Mouse (Mus musculus): ENCODE measurements around the gene Atp7a. TPM values are rescaled to one million over a fixed set of nuclear protein-coding genes. Genes with fewer than 3 reads are reported as not detected.

The Atp7a gene
- polyA plus RNA-seq (2012; fragmentation: generic; extraction: Trizol), result 3.6 TPM

- H3K79me2 ChIP-seq (ENCODE audit: control insufficient read depth, insufficient read depth), result peaks cover 35% of the 10 kb centered on the region
- H3K4me3 ChIP-seq, result peak within 1 kb of the TSS; percentile 54
- H3K36me3 ChIP-seq (ENCODE audit: control insufficient read depth, insufficient read depth), result peaks cover 7% of the 10 kb centered on the region
- H3K27me3 ChIP-seq (ENCODE audit: control insufficient read depth, insufficient read depth, insufficient read length), result no peaks in the 10 kb centered on the region
- TF ChIP-seq E2F4 (IDR thresholded peaks at IDR 0.05; ENCODE audit: insufficient read depth), result no peak
- TF ChIP-seq USF1 (IDR thresholded peaks at IDR 0.05; ENCODE audit: low read depth), result peak; percentile 69
- peak; percentile 99 for TF ChIP-seq POLR2AphosphoS2 (IDR thresholded peaks at IDR 0.05; ENCODE audit: insufficient read length, low read depth)
- TF ChIP-seq POLR2A (IDR thresholded peaks at IDR 0.05; ENCODE audit: insufficient read length, low read depth), result peak; percentile 98
- no peak for TF ChIP-seq CEBPB (IDR thresholded peaks at IDR 0.05; ENCODE audit: insufficient read depth, poor library complexity, severe bottlenecking)
- TF ChIP-seq REST (IDR thresholded peaks at IDR 0.05; ENCODE audit: insufficient read depth, insufficient read length), result peak; percentile 24
- peak in 1 of 3 experiments; percentile 44 for TF ChIP-seq MYOD1 (IDR thresholded peaks at IDR 0.05; ENCODE audit: control insufficient read depth in 1 of 3, insufficient read length in 2 of 3, low read depth in 2 of 3)
- no peak for TF ChIP-seq SRF (IDR thresholded peaks at IDR 0.05; ENCODE audit: control insufficient read depth, insufficient read length, low read depth)
- TF ChIP-seq MYOG (IDR thresholded peaks at IDR 0.05; ENCODE audit: control insufficient read depth in 1 of 3, insufficient read depth in 1 of 3, insufficient read length in 2 of 3, low read depth in 2 of 3), result no peak
- no peak for TF ChIP-seq TCF12 (IDR thresholded peaks at IDR 0.05; ENCODE audit: insufficient read depth, poor library complexity, severe bottlenecking)
- TF ChIP-seq MAX (IDR thresholded peaks at IDR 0.05; ENCODE audit: low read depth), result no peak
- TF ChIP-seq TCF3 (IDR thresholded peaks at IDR 0.05; ENCODE audit: insufficient read length, low read depth), result no peak
- H3K4me2 ChIP-seq (ENCODE audit: low read depth), result peak within 1 kb of the TSS; percentile 83
- no peak within 1 kb of the TSS for H3ac ChIP-seq (ENCODE audit: control insufficient read depth, insufficient read length)
Measured at GRCm38 (mm10) chrX:106026418-106027342, at the start of gene Atp7a. Atp7a (plus strand) TSS chrX:106027276.

GRCm38 (mm10) chrX:106001605-106002004 lies 25.5 kb upstream of the Atp7a start:
- TF ChIP-seq CEBPB (IDR thresholded peaks at IDR 0.05; ENCODE audit: insufficient read depth, poor library complexity, severe bottlenecking) (no peak), MYOD1 (IDR thresholded peaks at IDR 0.05; ENCODE audit: control insufficient read depth in 1 of 3, insufficient read length in 2 of 3, low read depth in 2 of 3) (no peak), E2F4 (IDR thresholded peaks at IDR 0.05; ENCODE audit: insufficient read depth) (no peak), MYOG (IDR thresholded peaks at IDR 0.05; ENCODE audit: control insufficient read depth in 1 of 3, insufficient read depth in 1 of 3, insufficient read length in 2 of 3, low read depth in 2 of 3) (no peak), TCF12 (IDR thresholded peaks at IDR 0.05; ENCODE audit: insufficient read depth, poor library complexity, severe bottlenecking) (no peak), SRF (IDR thresholded peaks at IDR 0.05; ENCODE audit: control insufficient read depth, insufficient read length, low read depth) (no peak), REST (IDR thresholded peaks at IDR 0.05; ENCODE audit: insufficient read depth, insufficient read length) (no peak), POLR2A (IDR thresholded peaks at IDR 0.05; ENCODE audit: insufficient read length, low read depth) (no peak)
- Histone ChIP-seq H3K27me3 (ENCODE audit: control insufficient read depth, insufficient read depth, insufficient read length) (no peaks in the 10 kb centered on the region), H3K4me2 (ENCODE audit: low read depth) (no peak overlapping the region), H3K79me2 (ENCODE audit: control insufficient read depth, insufficient read depth) (peaks cover 35% of the 10 kb centered on the region), H3K36me3 (ENCODE audit: control insufficient read depth, insufficient read depth) (no peaks in the 10 kb centered on the region), H3ac (ENCODE audit: control insufficient read depth, insufficient read length) (no peak overlapping the region), H3K4me3 (no peak overlapping the region)

- H3K27me3 ChIP-seq (ENCODE audit: control insufficient read depth, insufficient read depth, insufficient read length), result no peaks in the 10 kb centered on the region
- peak overlapping the region; percentile 53 for H3K4me2 ChIP-seq (ENCODE audit: low read depth)
- no peak for TF ChIP-seq POLR2AphosphoS2 (IDR thresholded peaks at IDR 0.05; ENCODE audit: insufficient read length, low read depth)
- no peak for TF ChIP-seq SRF (IDR thresholded peaks at IDR 0.05; ENCODE audit: control insufficient read depth, insufficient read length, low read depth)
- no peak for TF ChIP-seq REST (IDR thresholded peaks at IDR 0.05; ENCODE audit: insufficient read depth, insufficient read length)
- TF ChIP-seq POLR2A (IDR thresholded peaks at IDR 0.05; ENCODE audit: insufficient read length, low read depth), result no peak
- TF ChIP-seq TCF12 (IDR thresholded peaks at IDR 0.05; ENCODE audit: insufficient read depth, poor library complexity, severe bottlenecking), result no peak
- peaks cover 61% of the 10 kb centered on the region for H3K79me2 ChIP-seq (ENCODE audit: control insufficient read depth, insufficient read depth)
- peak overlapping the region; percentile 33 for H3ac ChIP-seq (ENCODE audit: control insufficient read depth, insufficient read length)
- no peaks in the 10 kb centered on the region for H3K36me3 ChIP-seq (ENCODE audit: control insufficient read depth, insufficient read depth)
- H3K4me3 ChIP-seq, result peak overlapping the region; percentile 63
Measured at GRCm38 (mm10) chrX:106010762-106011161, 16.3 kb upstream of the Atp7a start.

- H3K79me2 ChIP-seq (ENCODE audit: control insufficient read depth, insufficient read depth), result peaks cover 61% of the 10 kb centered on the region
- H3K4me3 ChIP-seq, result peak within 1 kb of the TSS; percentile 63
- peak within 1 kb of the TSS; percentile 33 for H3ac ChIP-seq (ENCODE audit: control insufficient read depth, insufficient read length)
- H3K4me2 ChIP-seq (ENCODE audit: low read depth), result peak within 1 kb of the TSS; percentile 93
- H3K27me3 ChIP-seq (ENCODE audit: control insufficient read depth, insufficient read depth, insufficient read length), result no peaks in the 10 kb centered on the region
- TF ChIP-seq E2F4 (IDR thresholded peaks at IDR 0.05; ENCODE audit: insufficient read depth), result no peak
- no peak for TF ChIP-seq REST (IDR thresholded peaks at IDR 0.05; ENCODE audit: insufficient read depth, insufficient read length)
- no peak for TF ChIP-seq MYOG (IDR thresholded peaks at IDR 0.05; ENCODE audit: control insufficient read depth in 1 of 3, insufficient read depth in 1 of 3, insufficient read length in 2 of 3, low read depth in 2 of 3)
- TF ChIP-seq POLR2AphosphoS2 (IDR thresholded peaks at IDR 0.05; ENCODE audit: insufficient read length, low read depth), result peak; percentile 86
- no peak for TF ChIP-seq CEBPB (IDR thresholded peaks at IDR 0.05; ENCODE audit: insufficient read depth, poor library complexity, severe bottlenecking)
- TF ChIP-seq TCF12 (IDR thresholded peaks at IDR 0.05; ENCODE audit: insufficient read depth, poor library complexity, severe bottlenecking), result no peak
- no peak for TF ChIP-seq MAX (IDR thresholded peaks at IDR 0.05; ENCODE audit: low read depth)
- TF ChIP-seq USF1 (IDR thresholded peaks at IDR 0.05; ENCODE audit: low read depth), result peak; percentile 93
- TF ChIP-seq MYOD1 (IDR thresholded peaks at IDR 0.05; ENCODE audit: control insufficient read depth in 1 of 3, insufficient read length in 2 of 3, low read depth in 2 of 3), result no peak
- TF ChIP-seq POLR2A (IDR thresholded peaks at IDR 0.05; ENCODE audit: insufficient read length, low read depth), result peak; percentile 82
- no peaks in the 10 kb centered on the region for H3K36me3 ChIP-seq (ENCODE audit: control insufficient read depth, insufficient read depth)
Measured at GRCm38 (mm10) chrX:106011465-106012159, 15.5 kb upstream of the Atp7a start, which contains the start of gene Magt1. Magt1 (minus strand) TSS chrX:106011906.

Data from myocyte (in vitro differentiated cells).